Mouse (Mus musculus) ES-Bruce4 (cell line): ENCODE data around the gene Mettl17. TPM values are rescaled to one million over a fixed set of nuclear protein-coding genes. Genes with fewer than 3 reads are reported as not detected.

ENCODE experiments used
- H3K27ac ChIP-seq: 2 replicates; pipeline ENCODE4 v1.5.1; 2012; ENCODE audit warnings: low read length, inconsistent platforms; ENCODE audit not compliant: insufficient read depth
- H3K27me3 ChIP-seq: 2 replicates; pipeline ENCODE4 v1.6.1; 2012; ENCODE audit warnings: mild to moderate bottlenecking, low read length, inconsistent platforms; ENCODE audit not compliant: control insufficient read depth, poor library complexity, insufficient read depth, severe bottlenecking
- H3K36me3 ChIP-seq: 2 replicates; pipeline ENCODE4 v1.6.1; 2012; ENCODE audit warnings: inconsistent platforms, mild to moderate bottlenecking, low read length, moderate library complexity; ENCODE audit not compliant: control insufficient read depth, poor library complexity, insufficient read depth, severe bottlenecking
- H3K4me1 ChIP-seq: one replicate; pipeline ENCODE4 v1.8.1; 2011; ENCODE audit warnings: low read length; ENCODE audit not compliant: control insufficient read depth, insufficient read depth
- H3K4me3 ChIP-seq: 2 replicates; pipeline ENCODE4 v1.5.1; 2011; ENCODE audit warnings: low read depth, mild to moderate bottlenecking, low read length
- H3K9ac ChIP-seq: 2 replicates; pipeline ENCODE4 v1.6.1; 2012; ENCODE audit warnings: low read depth, mild to moderate bottlenecking, inconsistent platforms; ENCODE audit not compliant: poor library complexity, severe bottlenecking
- H3K9me3 ChIP-seq: replicated peaks from 2 replicates; pipeline ENCODE4 v1.6.1; 2012; ENCODE audit warnings: mild to moderate bottlenecking, low read length, inconsistent platforms; ENCODE audit not compliant: control insufficient read depth, poor library complexity, insufficient read depth, severe bottlenecking
- CTCF ChIP-seq: IDR thresholded peaks from one replicate; pipeline ENCODE4 v1.8.1; 2011; ENCODE audit warnings: low read depth, low read length
- EP300 ChIP-seq: IDR thresholded peaks from 2 replicates; pipeline ENCODE4 v1.6.1; 2011; ENCODE audit warnings: low read depth, low read length; ENCODE audit not compliant: insufficient read depth
- POLR2A ChIP-seq: IDR thresholded peaks from one replicate; pipeline ENCODE4 v1.8.1; 2011; ENCODE audit warnings: low read length; ENCODE audit not compliant: insufficient read depth
- polyA plus RNA-seq: library from polyadenylated mRNA; stranded (reverse); fragments of >200 nt; gene quantifications from 2 replicates; pipeline ENCODE4 v1.2.4, GENCODE M21; 2011; ENCODE audit warnings: low read depth; ENCODE audit not compliant: missing spikeins, insufficient read depth, insufficient read length

The Mettl17 gene
- polyA plus RNA-seq, 1 experiment, result 19.2 TPM

DNA sequence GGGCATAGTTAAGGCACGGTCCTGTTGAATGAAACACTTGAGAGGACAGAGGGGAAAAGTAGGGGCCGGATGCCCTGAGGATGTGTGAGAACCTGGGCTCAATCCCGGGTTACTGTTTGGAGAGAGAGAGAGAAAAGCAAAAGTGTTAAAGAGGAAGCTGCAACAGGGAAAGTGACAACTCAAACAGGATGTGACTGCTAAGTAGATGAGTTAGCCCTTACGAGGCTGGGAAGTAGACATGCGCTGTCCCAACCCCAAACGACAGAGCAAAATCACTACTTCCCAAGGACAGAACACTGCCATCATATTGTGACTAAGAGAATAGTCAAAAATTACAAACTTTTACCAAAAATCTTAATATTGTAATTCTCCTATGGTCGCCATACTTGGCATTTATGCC, 57.6 kb downstream of the Mettl17 start:
- Histone ChIP-seq H3K4me1 (no peaks in the 10 kb centered on the region), H3K27ac (no peak overlapping the region), H3K9me3 (peaks cover 4% of the 10 kb centered on the region; the same call in 1 of the 2 replicates), H3K4me3 (no peak overlapping the region), H3K27me3 (no peaks in the 10 kb centered on the region), H3K36me3 (no peaks in the 10 kb centered on the region), H3K9ac (no peak overlapping the region)
- no peak for TF ChIP-seq POLR2A
- no peak for TF ChIP-seq CTCF
- no peak for TF ChIP-seq EP300

Other genes with a start within 250 kb of the Mettl17 start
- not detected in 2 replicates for gene Gm4181, start 249.2 kb upstream of the Mettl17 start, polyA plus RNA-seq
- not detected in 2 replicates for gene Gm17079, start 189.4 kb upstream of the Mettl17 start, polyA plus RNA-seq
- gene Gm5800, start 167.7 kb upstream of the Mettl17 start, polyA plus RNA-seq, result not detected in 2 replicates
- gene Ang4, start 111.3 kb upstream of the Mettl17 start, polyA plus RNA-seq, result not detected in 2 replicates
- gene AY358078, start 84.8 kb upstream of the Mettl17 start, polyA plus RNA-seq, result not detected in 2 replicates
- not detected in 2 replicates for gene Ear6, start 31.1 kb upstream of the Mettl17 start, polyA plus RNA-seq
- gene Slc39a2, start 8.0 kb downstream of the Mettl17 start, polyA plus RNA-seq, result 2.7 and 3.3 TPM in 2 replicates
- gene Ndrg2, start 29.3 kb downstream of the Mettl17 start, polyA plus RNA-seq, result 26.7 and 30.2 TPM in 2 replicates
- gene Tppp2, start 33.6 kb downstream of the Mettl17 start, polyA plus RNA-seq, result not detected in 2 replicates
- gene Rnase13, start 37.9 kb downstream of the Mettl17 start, polyA plus RNA-seq, result not detected in 2 replicates
- gene Arhgef40, start 99.9 kb downstream of the Mettl17 start, polyA plus RNA-seq, result 20.5 and 24.8 TPM in 2 replicates
- gene Tmem253, start 130.8 kb downstream of the Mettl17 start, polyA plus RNA-seq, result 1.3 and 1.9 TPM in 2 replicates
- gene Zfp219, start 135.9 kb downstream of the Mettl17 start, polyA plus RNA-seq, result 64.5 and 69.1 TPM in 2 replicates
- gene Olfr221, start 157.6 kb downstream of the Mettl17 start, polyA plus RNA-seq, result not detected in 2 replicates
- gene Hnrnpc, start 219.2 kb downstream of the Mettl17 start, polyA plus RNA-seq, result 949 and 975 TPM in 2 replicates
- gene Rpgrip1, start 225.9 kb downstream of the Mettl17 start, polyA plus RNA-seq, result 6.7 and 9.0 TPM in 2 replicates